Mouse (Mus musculus) cerebellum, adult 2 months (tissue): ENCODE measurements around the gene Gmds.

Experiments
- CTCF ChIP-seq: fragments of 200-500 bp; IDR thresholded peaks from 2 replicates; pipeline ENCODE4 v1.5.1; 2011; ENCODE audit warnings: low read depth, mild to moderate bottlenecking, control low read depth, low read length, moderate library complexity, borderline replicate concordance; ENCODE audit not compliant: insufficient read depth
- POLR2A ChIP-seq: fragments of 200-500 bp; IDR thresholded peaks from 2 replicates; pipeline ENCODE4 v1.6.1; 2011; ENCODE audit warnings: low read length, control low read depth, borderline replicate concordance; ENCODE audit not compliant: insufficient read depth

DNA sequence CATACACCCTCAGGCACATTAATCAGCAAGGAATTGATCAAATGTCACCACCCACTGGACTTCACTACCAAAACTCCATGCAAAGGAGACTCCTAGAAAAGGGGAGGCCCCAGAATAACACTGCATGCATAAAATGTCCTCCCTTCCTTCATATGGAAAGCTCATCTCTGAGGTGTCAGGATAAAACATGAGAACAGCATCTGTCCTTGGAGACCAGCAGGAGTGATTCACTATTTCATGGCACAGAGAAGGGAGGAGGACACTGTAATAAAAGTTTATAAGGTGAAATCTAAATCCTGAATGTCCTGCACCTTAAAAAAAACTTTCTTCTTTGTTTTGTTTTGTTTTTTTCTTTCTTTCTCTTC, 319.3 kb downstream of the Gmds start:
- TF ChIP-seq POLR2A, result no peak
- TF ChIP-seq CTCF, result no peak
